Mouse (Mus musculus): ENCODE measurements at regions not wholly inside any gene's neighbourhood (a gene's known extent, or its start where the extent isn't known, plus 50 kb on each side); places are given as distances from the start of the nearest gene placed in this dataset.
A peak's percentile ranks its signal among the peaks of the same experiment; 100 is the strongest.

GRCm38 (mm10) chr6:147793811-147794210 is 253.2 kb upstream of the Far2 start:
- Histone ChIP-seq H3K27me3 (replicated peaks; ENCODE audit: control insufficient read depth, insufficient read depth, low read length) (no peaks in the 10 kb centered on the region), H3K27ac (ENCODE audit: low read depth, low read length) (no peak overlapping the region)
- WGBS: 21% methylated on average over 3 of the region's 3 CpGs

DNA sequence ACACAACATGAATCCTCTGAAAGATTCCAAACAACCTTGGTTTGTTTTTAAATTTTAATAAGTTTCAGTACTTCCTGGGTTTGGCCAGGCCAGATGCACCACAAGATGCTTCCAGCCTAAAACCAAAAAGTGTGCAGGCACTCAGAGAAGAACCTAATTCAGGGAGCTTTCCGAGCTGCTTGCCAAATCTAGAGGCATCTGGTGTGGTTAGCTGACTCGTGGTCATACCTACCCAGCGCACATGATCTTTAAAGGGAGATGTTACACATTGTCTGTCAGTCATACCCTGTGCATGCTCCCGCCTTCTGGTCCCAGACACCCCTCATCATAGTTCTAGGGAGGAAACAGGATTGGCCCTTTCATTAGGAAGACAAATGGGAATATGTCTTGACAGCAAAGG is 252.7 kb upstream of the Far2 start:
- Histone ChIP-seq H3K9ac (ENCODE audit: low read length) (no peak overlapping the region), H3K4me3 (ENCODE audit: low read depth, low read length) (no peak overlapping the region), H3K4me2 (ENCODE audit: low read length) (no peak overlapping the region), H3K9me3 (replicated peaks; ENCODE audit: control insufficient read depth, low read length) (no peaks in the 10 kb centered on the region), H3K4me1 (ENCODE audit: control insufficient read depth, insufficient read depth, low read length) (no peaks in the 10 kb centered on the region), H3K27ac (ENCODE audit: low read depth, low read length) (no peak overlapping the region), H3K36me3 (ENCODE audit: control insufficient read depth, insufficient read depth, low read length) (no peaks in the 10 kb centered on the region), H3K27me3 (replicated peaks; ENCODE audit: control insufficient read depth, insufficient read depth, low read length) (no peaks in the 10 kb centered on the region)
- ATAC-seq (no peak), DNase-seq (ENCODE audit: low spot score) (no peak)
- WGBS: 67% methylated on average over 4 of the region's 4 CpGs

More at GRCm38 (mm10) chr6:147793811-147794210, 253.2 kb upstream of the Far2 start:
- Histone ChIP-seq H3K4me3 (ENCODE audit: low read depth, low read length) (no peak overlapping the region), H3K9ac (ENCODE audit: low read length) (no peak overlapping the region), H3K4me1 (ENCODE audit: control insufficient read depth, insufficient read depth, low read length) (no peaks in the 10 kb centered on the region), H3K9me3 (replicated peaks; ENCODE audit: control insufficient read depth, low read length) (no peaks in the 10 kb centered on the region), H3K36me3 (ENCODE audit: control insufficient read depth, insufficient read depth, low read length) (no peaks in the 10 kb centered on the region), H3K4me2 (ENCODE audit: low read length) (no peak overlapping the region)
- ATAC-seq: no peak
- no peak for DNase-seq (ENCODE audit: low spot score)

DNA sequence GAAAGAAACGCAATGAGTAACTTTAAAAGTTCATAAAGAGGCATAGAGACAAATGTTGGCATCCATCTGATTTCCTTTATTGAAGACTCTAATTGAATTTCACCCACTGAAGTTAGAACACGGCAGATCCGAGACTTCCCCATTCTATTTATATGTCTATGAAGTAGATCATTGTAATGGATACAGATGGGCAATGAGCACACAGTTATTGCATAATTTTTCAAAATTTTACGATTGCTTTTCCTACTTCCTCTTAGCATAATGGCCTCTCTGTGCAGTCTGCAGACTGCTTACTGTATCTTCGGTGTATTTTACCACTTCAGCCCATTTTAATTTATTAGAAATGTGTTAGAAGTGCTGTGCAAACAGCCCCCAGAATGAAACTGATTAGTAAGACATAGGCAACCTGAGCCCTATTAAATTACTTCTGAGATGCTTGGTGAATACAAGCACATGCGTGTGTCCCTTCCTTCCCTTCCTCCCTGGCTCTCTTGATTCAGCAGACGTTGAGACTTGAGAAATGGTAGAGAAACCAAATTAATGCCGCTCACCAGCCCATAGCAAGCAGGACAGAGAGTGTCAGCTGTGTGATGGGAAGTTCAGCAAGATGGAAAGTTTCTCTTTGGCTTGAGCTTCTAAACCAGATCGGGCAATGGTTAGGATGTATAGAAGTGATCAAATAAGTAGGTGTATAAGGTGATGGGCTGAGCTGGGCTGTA is 247.9 kb upstream of the Far2 start:
- WGBS: 85% methylated on average over 9 of the region's 9 CpGs
- no peak overlapping the region for H3K4me2 ChIP-seq (ENCODE audit: low read length)
- H3K36me3 ChIP-seq (ENCODE audit: control insufficient read depth, insufficient read depth, low read length): no peaks in the 10 kb centered on the region
- ATAC-seq (no peak), DNase-seq (ENCODE audit: low spot score) (no peak)
- H3K4me3 ChIP-seq (ENCODE audit: low read depth, low read length): no peak overlapping the region
- no peaks in the 10 kb centered on the region for H3K9me3 ChIP-seq (replicated peaks; ENCODE audit: control insufficient read depth, low read length)
- H3K27me3 ChIP-seq (replicated peaks; ENCODE audit: control insufficient read depth, insufficient read depth, low read length): no peaks in the 10 kb centered on the region
- no peak overlapping the region for H3K27ac ChIP-seq (ENCODE audit: low read depth, low read length)
- no peak overlapping the region for H3K9ac ChIP-seq (ENCODE audit: low read length)
- no peaks in the 10 kb centered on the region for H3K4me1 ChIP-seq (ENCODE audit: control insufficient read depth, insufficient read depth, low read length)

GRCm38 (mm10) chr6:147799861-147800260 is 247.2 kb upstream of the Far2 start:
- H3K9me3 ChIP-seq (replicated peaks; ENCODE audit: control insufficient read depth, low read length): no peaks in the 10 kb centered on the region
- no peaks in the 10 kb centered on the region for H3K27me3 ChIP-seq (replicated peaks; ENCODE audit: control insufficient read depth, insufficient read depth, low read length)
- WGBS: 89% methylated on average over 6 of the region's 6 CpGs
- no peaks in the 10 kb centered on the region for H3K4me1 ChIP-seq (ENCODE audit: control insufficient read depth, insufficient read depth, low read length)
- H3K36me3 ChIP-seq (ENCODE audit: control insufficient read depth, insufficient read depth, low read length): no peaks in the 10 kb centered on the region
- H3K27ac ChIP-seq (ENCODE audit: low read depth, low read length): no peak overlapping the region
- no peak overlapping the region for H3K4me2 ChIP-seq (ENCODE audit: low read length)
- DNase-seq (ENCODE audit: low spot score) (no peak), ATAC-seq (no peak)
- no peak overlapping the region for H3K4me3 ChIP-seq (ENCODE audit: low read depth, low read length)
- H3K9ac ChIP-seq (ENCODE audit: low read length): no peak overlapping the region

DNA sequence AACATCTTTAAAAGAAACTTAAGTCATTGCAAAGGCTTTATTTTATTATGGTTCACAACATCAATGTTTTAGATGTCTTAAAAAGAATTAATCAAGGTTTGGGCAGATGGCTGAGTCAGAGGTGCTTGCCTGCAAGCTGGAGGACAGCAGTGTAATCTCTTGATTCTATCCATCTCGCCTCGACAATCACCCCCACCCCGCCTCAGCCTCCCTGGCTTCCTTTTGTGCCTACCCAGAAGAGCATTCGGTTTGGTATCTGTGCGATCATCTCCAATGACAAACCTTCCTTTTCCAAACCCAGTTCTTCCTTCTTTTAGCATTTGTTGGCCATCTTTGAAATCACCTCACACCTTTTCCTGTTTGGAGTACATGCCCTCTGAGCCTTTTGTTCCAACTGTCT is 246.2 kb upstream of the Far2 start:
- DNase-seq (ENCODE audit: low spot score) (no peak), ATAC-seq (no peak)
- no peaks in the 10 kb centered on the region for H3K36me3 ChIP-seq (ENCODE audit: control insufficient read depth, insufficient read depth, low read length)
- no peak overlapping the region for H3K27ac ChIP-seq (ENCODE audit: low read depth, low read length)
- WGBS: 90% methylated on average over 5 of the region's 5 CpGs
- no peaks in the 10 kb centered on the region for H3K9me3 ChIP-seq (replicated peaks; ENCODE audit: control insufficient read depth, low read length)
- no peak overlapping the region for H3K9ac ChIP-seq (ENCODE audit: low read length)
- H3K4me3 ChIP-seq (ENCODE audit: low read depth, low read length): no peak overlapping the region
- H3K4me2 ChIP-seq (ENCODE audit: low read length): no peak overlapping the region
- H3K4me1 ChIP-seq (ENCODE audit: control insufficient read depth, insufficient read depth, low read length): no peaks in the 10 kb centered on the region
- no peaks in the 10 kb centered on the region for H3K27me3 ChIP-seq (replicated peaks; ENCODE audit: control insufficient read depth, insufficient read depth, low read length)

- 88% methylated on average over 2 of the region's 2 CpGs for WGBS
- Histone ChIP-seq H3K27ac (ENCODE audit: low read depth, low read length) (no peak overlapping the region), H3K9ac (ENCODE audit: low read length) (no peak overlapping the region), H3K4me2 (ENCODE audit: low read length) (no peak overlapping the region), H3K36me3 (ENCODE audit: control insufficient read depth, insufficient read depth, low read length) (no peaks in the 10 kb centered on the region), H3K9me3 (replicated peaks; ENCODE audit: control insufficient read depth, low read length) (no peaks in the 10 kb centered on the region), H3K4me3 (ENCODE audit: low read depth, low read length) (no peak overlapping the region), H3K27me3 (replicated peaks; ENCODE audit: control insufficient read depth, insufficient read depth, low read length) (no peaks in the 10 kb centered on the region), H3K4me1 (ENCODE audit: control insufficient read depth, insufficient read depth, low read length) (no peaks in the 10 kb centered on the region)
- ATAC-seq (no peak), DNase-seq (ENCODE audit: low spot score) (no peak)
Measured at GRCm38 (mm10) chr6:147803893-147804292, 243.2 kb upstream of the Far2 start.

- Histone ChIP-seq H3K27me3 (replicated peaks; ENCODE audit: control insufficient read depth, insufficient read depth, low read length) (no peaks in the 10 kb centered on the region), H3K4me3 (ENCODE audit: low read depth, low read length) (no peak overlapping the region), H3K27ac (ENCODE audit: low read depth, low read length) (no peak overlapping the region), H3K36me3 (ENCODE audit: control insufficient read depth, insufficient read depth, low read length) (no peaks in the 10 kb centered on the region), H3K4me2 (ENCODE audit: low read length) (no peak overlapping the region), H3K9ac (ENCODE audit: low read length) (no peak overlapping the region), H3K4me1 (ENCODE audit: control insufficient read depth, insufficient read depth, low read length) (no peaks in the 10 kb centered on the region), H3K9me3 (replicated peaks; ENCODE audit: control insufficient read depth, low read length) (no peaks in the 10 kb centered on the region)
- 10% methylated on average over 1 of the region's 1 CpGs for WGBS
- no peak for ATAC-seq
- DNase-seq (ENCODE audit: low spot score): peak; percentile 56
Measured at GRCm38 (mm10) chr6:147810710-147811109, 236.3 kb upstream of the Far2 start.

GRCm38 (mm10) chr6:147816861-147817260 is 230.2 kb upstream of the Far2 start:
- H3K9ac ChIP-seq (ENCODE audit: low read length): no peak overlapping the region
- 60% methylated on average over 7 of the region's 7 CpGs for WGBS

DNA sequence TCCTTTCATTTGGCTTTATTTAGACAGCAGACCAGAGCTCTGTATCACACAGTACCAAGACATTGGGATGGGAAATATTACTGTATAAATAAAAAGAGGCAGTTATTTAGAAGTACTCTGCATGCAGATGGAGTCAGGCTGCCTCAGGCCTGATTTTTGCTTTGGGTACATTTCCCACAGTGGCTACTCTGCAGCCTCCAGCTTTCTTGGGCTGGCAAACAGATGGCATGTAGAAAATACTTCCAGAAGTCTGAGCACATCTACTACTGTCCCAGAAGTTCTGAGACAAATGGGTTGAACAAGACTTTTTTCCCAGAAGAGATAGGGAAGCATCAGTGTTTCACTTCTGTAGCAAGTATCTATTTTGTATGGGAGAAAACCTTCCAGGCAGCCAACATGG is 229.8 kb upstream of the Far2 start:
- DNase-seq (ENCODE audit: low spot score) (no peak), ATAC-seq (no peak)
- no peaks in the 10 kb centered on the region for H3K4me1 ChIP-seq (ENCODE audit: control insufficient read depth, insufficient read depth, low read length)
- H3K9ac ChIP-seq (ENCODE audit: low read length): no peak overlapping the region
- no peaks in the 10 kb centered on the region for H3K36me3 ChIP-seq (ENCODE audit: control insufficient read depth, insufficient read depth, low read length)
- no peak overlapping the region for H3K4me2 ChIP-seq (ENCODE audit: low read length)
- H3K9me3 ChIP-seq (replicated peaks; ENCODE audit: control insufficient read depth, low read length): no peaks in the 10 kb centered on the region
- no peak overlapping the region for H3K27ac ChIP-seq (ENCODE audit: low read depth, low read length)
- H3K4me3 ChIP-seq (ENCODE audit: low read depth, low read length): no peak overlapping the region
- no peaks in the 10 kb centered on the region for H3K27me3 ChIP-seq (replicated peaks; ENCODE audit: control insufficient read depth, insufficient read depth, low read length)

More at GRCm38 (mm10) chr6:147816861-147817260, 230.2 kb upstream of the Far2 start:
- H3K4me2 ChIP-seq (ENCODE audit: low read length): no peak overlapping the region
- H3K36me3 ChIP-seq (ENCODE audit: control insufficient read depth, insufficient read depth, low read length): no peaks in the 10 kb centered on the region
- ATAC-seq (no peak), DNase-seq (ENCODE audit: low spot score) (no peak)
- no peak overlapping the region for H3K27ac ChIP-seq (ENCODE audit: low read depth, low read length)
- H3K4me1 ChIP-seq (ENCODE audit: control insufficient read depth, insufficient read depth, low read length): no peaks in the 10 kb centered on the region
- no peak overlapping the region for H3K4me3 ChIP-seq (ENCODE audit: low read depth, low read length)
- no peaks in the 10 kb centered on the region for H3K27me3 ChIP-seq (replicated peaks; ENCODE audit: control insufficient read depth, insufficient read depth, low read length)
- H3K9me3 ChIP-seq (replicated peaks; ENCODE audit: control insufficient read depth, low read length): no peaks in the 10 kb centered on the region

Data from forebrain, embryonic 14.5 days (tissue).